In genomic region chr9:61618510-61619249, GRCm38 (mm10) we compare ENCODE assay signal across 9 mouse cellular contexts.
A peak's percentile ranks its signal among the peaks of the same experiment; 100 is the strongest.
DNase-seq lines count a peak whose midpoint lies in the region; ATAC-seq and TF ChIP-seq lines count a peak whose summit lies in the region.
"Had no signal": no experiment of that assay in that cellular context is flagged by ENCODE, and none has a peak within 500 bp of the region (broad histone marks: within the 10 kb centered on the region; RNA-seq: fewer than 3 reads in every experiment).

No protein-coding gene starts in this region.

- ATAC-seq in forebrain, embryonic 13.5 days = peak; percentile 15; the same call in 1 of the 2 replicates

- peak overlapping the region; percentile 62 for H3K27ac ChIP-seq in forebrain, embryonic 13.5 days
- H3K27ac ChIP-seq in kidney, adult 2 months (ENCODE audit: insufficient read depth, low read depth, low read length) = no peak overlapping the region
- H3K27ac ChIP-seq: liver, embryonic 14.5 days had no signal

- peaks cover 61% of the 10 kb centered on the region for H3K4me1 ChIP-seq in forebrain, embryonic 13.5 days
- H3K4me1 ChIP-seq in kidney, adult 2 months (ENCODE audit: control insufficient read depth, insufficient read depth, low read length) = no peaks in the 10 kb centered on the region

- H3K36me3 ChIP-seq in forebrain, embryonic 13.5 days (ENCODE audit: poor library complexity, severe bottlenecking) = no peaks in the 10 kb centered on the region
- no peaks in the 10 kb centered on the region for H3K36me3 ChIP-seq in kidney, adult 2 months (ENCODE audit: control insufficient read depth, insufficient read depth, low read length)
- H3K36me3 ChIP-seq in myocyte (ENCODE audit: control insufficient read depth, insufficient read depth) = no peaks in the 10 kb centered on the region

- no peaks in the 10 kb centered on the region for H3K27me3 ChIP-seq in forebrain, embryonic 13.5 days
- H3K27me3 ChIP-seq in kidney, adult 2 months (replicated peaks; ENCODE audit: control insufficient read depth, insufficient read depth, low read length) = no peaks in the 10 kb centered on the region
- H3K27me3 ChIP-seq in myocyte (ENCODE audit: control insufficient read depth, insufficient read depth, insufficient read length) = no peaks in the 10 kb centered on the region

- no peak overlapping the region for H3K4me3 ChIP-seq in forebrain, embryonic 13.5 days
- H3K4me3 ChIP-seq in kidney, adult 2 months (ENCODE audit: insufficient read depth, low read depth, low read length) = no peak overlapping the region
- H3K4me3 ChIP-seq in myocyte = no peak overlapping the region

- TF ChIP-seq CTCF in kidney, adult 2 months (conservative IDR thresholded peaks at IDR 0.05; ENCODE audit: insufficient read depth, insufficient read length, low read depth, low read length) = no peak

- H3K4me2 ChIP-seq in forebrain, embryonic 13.5 days = no peak overlapping the region
- peak overlapping the region; percentile 38 for H3K4me2 ChIP-seq in myocyte (ENCODE audit: low read depth)

- DNase-seq in urinary bladder, postnatal 14 days (ENCODE audit: low spot score) = peak; percentile 18
- DNase-seq in urinary bladder, postnatal 4 days (ENCODE audit: low spot score in 2 of 2) = no peak
- peak; percentile 41 for DNase-seq in kidney, adult 2 months
- no peak for DNase-seq in cerebellum, postnatal 36 days
- DNase-seq in cerebellum, adult 18-20 months = no peak
- DNase-seq in urinary bladder, adult 2 months (ENCODE audit: low spot score) = no peak

- no peak for TF ChIP-seq POLR2A in kidney, adult 2 months (IDR thresholded peaks at IDR 0.05; ENCODE audit: low read depth, low read length)
- TF ChIP-seq POLR2A in myocyte (IDR thresholded peaks at IDR 0.05; ENCODE audit: insufficient read length, low read depth) = no peak

- WGBS in forebrain, embryonic 13.5 days = 29% methylated on average over 12 of the region's 12 CpGs
- WGBS in kidney, adult 2 months = 35% methylated on average over 12 of the region's 12 CpGs

- no peaks in the 10 kb centered on the region for H3K79me2 ChIP-seq in myocyte (ENCODE audit: control insufficient read depth, insufficient read depth)

- H3ac ChIP-seq in myocyte (ENCODE audit: control insufficient read depth, insufficient read length) = no peak overlapping the region

- H3K9me3 ChIP-seq in forebrain, embryonic 13.5 days (replicated peaks) = no peaks in the 10 kb centered on the region

- H3K9ac ChIP-seq in forebrain, embryonic 13.5 days = no peak overlapping the region
- H3K9ac ChIP-seq: liver, embryonic 14.5 days had no signal

TF ChIP-seq in myocyte, 11 proteins besides CTCF, POLR2A, EP300 and RAD21:
- TF ChIP-seq MAX (IDR thresholded peaks at IDR 0.05; ENCODE audit: low read depth) (no peak), MYOG (IDR thresholded peaks at IDR 0.05; ENCODE audit: control insufficient read depth in 1 of 3, insufficient read depth in 1 of 3, insufficient read length in 2 of 3, low read depth in 2 of 3) (peak in 1 of 3 experiments; percentile 20), REST (IDR thresholded peaks at IDR 0.05; ENCODE audit: insufficient read depth, insufficient read length) (no peak), POLR2AphosphoS2 (IDR thresholded peaks at IDR 0.05; ENCODE audit: insufficient read length, low read depth) (no peak), CEBPB (IDR thresholded peaks at IDR 0.05; ENCODE audit: insufficient read depth, poor library complexity, severe bottlenecking) (no peak), TCF12 (IDR thresholded peaks at IDR 0.05; ENCODE audit: insufficient read depth, poor library complexity, severe bottlenecking) (no peak), MYOD1 (IDR thresholded peaks at IDR 0.05; ENCODE audit: control insufficient read depth in 1 of 3, insufficient read length in 2 of 3, low read depth in 2 of 3) (peak in 2 of 3 experiments; percentile 56 to 58), TCF3 (IDR thresholded peaks at IDR 0.05; ENCODE audit: insufficient read length, low read depth) (no peak), E2F4 (IDR thresholded peaks at IDR 0.05; ENCODE audit: insufficient read depth) (no peak), SRF (IDR thresholded peaks at IDR 0.05; ENCODE audit: control insufficient read depth, insufficient read length, low read depth) (peak; percentile 81), USF1 (IDR thresholded peaks at IDR 0.05; ENCODE audit: low read depth) (no peak)

Comparison
In these comparisons a context has a peak if more than half of its experiments do, and no peak if none do; other contexts are left out.
1. DNase-seq: peak in urinary bladder, postnatal 14 days (single experiment) and kidney, adult 2 months (single experiment); none in urinary bladder, postnatal 4 days (0 of 2), cerebellum, postnatal 36 days (0 of 2), cerebellum, adult 18-20 months (0 of 2) and urinary bladder, adult 2 months (single experiment).